Mouse (Mus musculus): ENCODE results near the gene Dock3. TPM values are rescaled to one million over a fixed set of nuclear protein-coding genes. Genes with fewer than 3 reads are reported as not detected.

The Dock3 gene
- 100 to 1,000 TPM; 209 to 235 TPM for total RNA-seq (2021)

DNA sequence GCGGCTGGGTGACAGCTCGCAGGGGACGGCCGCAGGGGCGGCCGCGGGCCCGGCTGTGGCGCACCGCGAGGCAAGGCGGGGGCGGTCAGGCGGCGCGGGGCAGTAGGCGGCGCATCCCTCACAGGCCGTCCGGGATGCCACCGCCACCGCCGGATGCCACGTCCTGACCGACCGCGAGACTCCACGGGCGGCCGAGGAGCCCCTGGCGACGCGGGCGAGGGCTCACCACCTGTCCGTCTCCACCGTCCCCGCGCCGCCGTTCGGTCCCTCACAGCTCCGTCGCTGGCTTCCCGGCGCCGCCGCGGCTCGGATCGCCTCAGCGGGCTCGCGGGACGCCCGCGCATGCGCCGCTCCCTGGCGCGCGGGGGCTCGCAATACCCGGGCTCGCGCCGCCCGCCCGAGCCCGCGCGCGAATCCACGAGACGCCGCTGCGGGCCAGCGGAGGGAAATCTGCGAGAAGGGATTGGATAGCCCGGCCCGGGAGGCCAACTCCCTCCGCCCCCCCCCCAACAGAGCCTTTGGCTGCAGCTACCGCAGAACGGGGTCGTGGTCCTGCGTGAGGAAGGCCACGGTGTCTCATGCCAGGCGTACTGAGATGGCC, at the start of gene Dock3:
Gene Dock3, minus strand, starts transcription at position 371 of the 601 bp plus-strand sequence.
- intact Hi-C loops (cut with DNase I), result no loop called here
- peak; percentile 81 to 91 for DNase-seq (ENCODE audit: low spot score in 2 of 2)

DNA sequence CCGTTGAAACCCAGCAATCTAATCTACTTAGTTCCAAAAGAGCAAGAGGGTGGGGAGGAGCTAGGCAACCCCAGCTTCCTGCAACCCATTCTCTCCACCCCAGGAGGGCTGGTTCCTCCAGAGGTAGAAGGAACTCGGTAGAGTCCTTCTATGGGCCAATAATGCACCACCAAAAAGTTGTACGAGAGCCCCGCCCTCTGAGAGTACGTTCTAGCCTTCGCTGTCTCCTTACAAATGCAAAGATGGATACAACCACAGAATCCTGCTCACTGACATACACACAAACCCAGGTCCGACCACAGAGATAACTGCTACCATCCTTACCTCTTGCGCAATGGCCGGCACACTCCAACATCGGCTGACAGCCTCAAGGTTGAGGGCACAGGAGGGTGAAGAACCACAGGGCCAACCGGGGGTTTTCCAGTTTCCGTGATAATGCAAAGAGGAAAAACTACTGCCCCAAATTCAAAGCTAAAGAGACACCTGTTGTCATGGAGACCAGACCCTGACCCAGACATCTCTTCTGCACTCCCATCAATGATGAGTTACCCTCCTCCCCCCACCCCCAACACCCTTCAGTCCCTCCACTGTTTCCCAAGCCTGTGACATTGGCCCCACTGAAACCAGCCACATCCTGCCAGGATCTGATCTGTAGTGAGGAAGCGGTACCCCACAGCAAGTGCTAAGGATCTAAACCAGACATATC, 48.8 kb upstream of the Dock3 start:
- DNase-seq (ENCODE audit: low spot score in 2 of 2), result no peak
- intact Hi-C loops (cut with DNase I), result loop anchor here (10.0 kb wide), 1 partner anchor 596 kb away; the partner anchor contains the start of gene Tex264

DNA sequence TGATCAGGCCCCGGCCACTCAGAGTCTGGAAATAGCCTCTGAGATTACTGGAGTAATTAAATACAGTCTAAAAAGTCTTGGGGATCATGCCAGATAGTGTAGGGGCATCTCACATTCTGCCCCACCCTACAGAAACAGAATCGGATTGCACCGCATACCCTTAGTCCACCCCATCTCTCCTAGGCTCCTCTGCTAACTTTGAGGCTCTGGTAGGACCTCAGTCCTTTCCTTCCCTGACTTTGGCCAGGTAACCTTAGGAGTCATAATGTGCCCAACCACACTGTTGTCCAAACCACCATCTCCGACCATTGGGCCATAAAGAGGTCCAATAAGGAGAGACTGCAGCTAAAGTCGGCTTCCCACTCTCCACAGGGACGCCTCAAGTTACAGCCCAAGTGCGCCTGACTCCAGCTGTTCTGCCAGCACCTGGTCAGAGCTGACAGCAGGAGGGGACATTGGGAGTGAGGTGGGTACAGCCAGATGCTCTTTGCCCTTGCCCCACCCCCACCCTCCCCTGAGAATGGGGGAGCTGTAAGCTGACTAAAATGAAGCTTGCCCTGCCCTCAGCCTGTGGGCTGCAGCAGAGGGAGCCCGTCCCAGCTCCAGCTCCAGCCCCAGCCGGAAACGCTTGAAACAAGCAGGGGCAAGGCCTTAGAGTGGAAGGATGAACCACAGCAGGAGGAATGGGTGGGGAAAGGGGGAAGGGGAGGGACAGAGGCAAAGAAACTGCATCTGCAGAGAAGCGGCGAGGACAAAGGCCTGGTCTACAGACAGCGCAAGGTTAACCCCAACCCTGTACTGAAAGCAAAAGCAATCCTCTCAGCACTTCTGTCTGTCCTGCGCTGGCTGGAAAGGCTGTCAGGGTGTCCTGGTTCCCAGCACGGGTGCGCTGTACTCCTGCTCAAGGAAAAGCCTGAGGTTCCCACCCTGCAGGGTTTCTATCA, 47.9 kb upstream of the Dock3 start:
- intact Hi-C loops (cut with DNase I), result loop anchor here (10.0 kb wide), 1 partner anchor 595 kb away; the partner anchor contains the start of gene Tex264
- no peak for DNase-seq (ENCODE audit: low spot score in 2 of 2)

DNA sequence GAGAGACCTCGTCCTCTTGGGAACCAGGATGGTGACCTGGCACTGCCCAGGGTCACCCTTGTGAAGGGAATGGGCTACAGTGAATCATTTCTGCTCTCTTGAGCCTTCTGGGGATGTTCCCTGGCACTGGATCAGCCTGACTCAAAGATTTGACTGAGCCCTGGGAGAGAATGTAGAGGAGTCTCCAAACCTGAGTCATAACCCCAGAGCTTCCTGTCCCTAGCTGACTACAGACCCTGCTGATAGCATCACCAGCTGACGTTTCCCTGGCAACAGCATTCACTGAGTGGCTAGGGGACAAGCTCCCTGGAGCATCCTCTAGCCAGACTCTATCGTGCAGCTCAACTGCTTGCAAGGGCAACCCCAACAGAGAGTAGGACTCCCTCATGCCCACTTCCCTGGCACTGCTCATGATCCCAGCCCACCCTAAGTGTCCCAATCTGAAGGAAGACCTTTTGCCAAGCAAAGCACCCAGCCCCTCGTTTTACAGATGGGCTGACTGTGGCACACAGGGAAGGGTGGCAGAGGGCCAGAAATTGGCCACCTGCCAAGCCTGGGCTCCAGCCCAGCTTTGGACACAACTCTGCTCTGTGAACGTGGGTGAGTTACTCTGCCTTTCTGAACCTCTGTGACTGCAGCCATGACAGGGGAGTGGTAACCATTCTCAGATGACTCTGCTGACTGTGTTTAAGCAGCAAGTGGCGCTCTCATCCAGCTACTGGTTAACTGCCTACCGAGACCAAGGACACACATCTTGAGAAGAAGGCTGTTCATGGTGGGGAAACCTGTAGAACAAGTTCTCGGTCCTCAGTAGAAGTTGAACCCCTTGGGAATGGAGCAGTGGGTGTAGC, 47.0 kb upstream of the Dock3 start:
- no peak for DNase-seq (ENCODE audit: low spot score in 2 of 2)
- intact Hi-C loops (cut with DNase I), result no loop called here

DNA sequence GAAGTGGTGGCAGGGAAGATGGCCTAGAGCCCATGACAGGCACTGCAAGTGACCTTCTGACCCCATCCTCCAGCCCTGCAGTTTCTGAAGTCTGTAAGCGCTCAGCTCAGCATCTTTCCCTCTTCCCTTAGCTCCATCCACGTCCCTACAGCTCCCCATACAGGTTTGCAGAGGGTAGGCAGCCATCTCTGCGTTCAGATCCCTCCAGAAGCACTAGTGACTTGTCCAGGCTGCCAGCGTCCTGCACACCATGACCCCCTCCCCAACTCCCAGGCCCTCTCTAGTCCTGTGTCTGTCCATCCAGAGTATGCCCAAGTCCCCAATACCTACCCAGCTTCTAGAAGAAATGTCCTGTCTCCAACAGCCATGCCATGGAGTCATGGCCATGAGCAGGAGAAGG, 46.4 kb upstream of the Dock3 start:
- DNase-seq (ENCODE audit: low spot score in 2 of 2), result peak in 1 of 2 experiments; percentile 33
- intact Hi-C loops (cut with DNase I), result no loop called here

DNA sequence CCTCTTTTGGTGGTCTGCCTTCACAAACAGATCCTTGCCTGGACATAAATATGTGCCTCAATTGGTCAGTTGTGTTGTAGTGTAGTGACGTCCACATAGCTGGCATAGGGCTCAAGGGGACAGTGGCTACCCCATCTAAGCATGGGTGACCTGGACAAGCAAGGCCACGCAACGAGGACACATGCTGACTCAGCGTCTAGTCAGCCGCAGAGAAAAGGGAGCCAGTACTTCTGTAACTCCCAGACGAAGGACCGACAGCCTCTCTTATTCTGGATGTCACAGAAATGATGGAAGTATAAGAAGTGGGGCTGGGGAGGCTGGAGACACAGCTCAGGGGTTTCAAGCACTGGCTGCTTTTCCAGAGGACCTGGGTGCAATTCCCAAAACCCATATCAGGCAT, 45.9 kb upstream of the Dock3 start:
- intact Hi-C loops (cut with DNase I), result no loop called here
- DNase-seq (ENCODE audit: low spot score in 2 of 2), result no peak

DNA sequence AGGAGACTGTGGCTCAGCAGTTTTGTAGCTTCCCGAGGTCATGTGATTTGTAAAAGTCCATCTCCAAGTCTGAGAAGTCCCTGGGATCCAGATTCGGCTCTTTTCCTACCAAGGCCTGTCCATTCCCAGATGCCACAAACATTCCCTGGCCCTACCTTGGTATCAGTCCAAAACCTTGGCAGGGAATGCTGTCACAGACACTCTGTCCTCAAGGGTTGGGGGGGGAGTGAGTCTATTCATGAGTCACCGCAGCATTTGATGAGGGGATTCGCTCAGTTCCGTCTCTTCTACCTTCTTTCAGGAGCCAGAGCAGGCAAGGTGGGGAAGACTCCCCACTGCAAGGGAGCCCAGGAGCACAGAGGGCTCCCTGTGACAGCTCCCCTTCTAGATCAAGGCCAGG, 44.0 kb upstream of the Dock3 start:
- intact Hi-C loops (cut with DNase I), result no loop called here

DNA sequence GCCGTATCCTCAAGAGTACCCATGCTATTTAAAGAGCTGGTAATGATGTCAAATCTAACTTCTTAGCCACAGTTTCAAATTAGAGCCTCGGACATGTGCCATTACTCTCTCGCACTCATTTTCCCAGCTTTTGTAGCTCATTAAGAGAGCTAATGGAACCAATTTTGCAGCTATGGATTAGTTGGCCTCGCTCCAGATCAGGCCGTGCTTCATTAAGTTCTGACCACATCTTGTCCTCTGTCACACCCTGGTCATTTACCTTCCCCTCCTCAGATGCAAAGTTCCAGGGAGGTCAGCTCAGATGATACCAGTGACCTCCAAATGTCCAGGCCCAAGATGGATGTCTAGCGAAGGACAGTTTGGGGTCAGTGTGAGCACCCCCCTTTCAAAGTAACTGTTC, 43.0 kb upstream of the Dock3 start:
- DNase-seq (ENCODE audit: low spot score in 2 of 2), result no peak
- intact Hi-C loops (cut with DNase I), result no loop called here

More for the DNA sequence above, 44.0 kb upstream of the Dock3 start:
- DNase-seq (ENCODE audit: low spot score in 2 of 2), result no peak

DNA sequence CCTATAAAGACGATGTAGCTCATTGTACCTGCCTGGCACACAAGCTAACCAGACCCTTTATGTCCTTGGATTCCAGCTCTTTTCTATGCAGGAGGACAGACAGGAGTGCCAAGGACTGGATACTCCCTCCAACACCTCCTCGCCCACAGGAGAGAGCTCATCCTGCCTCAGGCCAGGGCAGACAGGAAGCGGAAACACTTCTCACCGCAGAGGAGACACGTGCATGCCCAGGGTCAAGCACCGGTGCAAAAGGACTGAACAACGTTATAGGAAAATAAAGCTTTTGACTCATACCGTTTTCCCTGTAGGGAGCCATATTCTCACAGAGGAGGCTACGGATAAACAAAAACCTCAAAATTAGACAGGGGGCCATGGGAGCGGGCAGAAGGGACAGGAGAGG, 41.5 kb upstream of the Dock3 start:
- intact Hi-C loops (cut with DNase I), result no loop called here
- no peak for DNase-seq (ENCODE audit: low spot score in 2 of 2)

DNA sequence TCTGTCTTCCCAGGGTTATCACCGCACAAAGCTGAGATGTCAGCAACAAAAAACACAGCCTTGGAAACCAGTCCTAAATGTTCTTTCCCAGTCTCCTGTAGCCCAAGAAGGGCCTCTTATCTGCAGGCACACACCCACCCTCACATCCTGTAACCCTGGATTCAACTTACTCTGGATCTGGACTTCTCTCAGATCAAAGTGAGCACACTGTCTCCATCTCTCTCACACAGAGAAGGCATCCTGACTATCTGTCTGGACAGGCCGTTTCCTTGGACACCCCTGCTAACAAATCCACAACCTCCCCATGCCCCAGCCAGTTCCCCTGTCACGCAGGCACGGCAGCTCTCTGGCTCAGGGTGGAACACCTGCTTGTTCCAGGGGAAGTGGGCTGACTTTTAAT, 40.6 kb upstream of the Dock3 start:
- DNase-seq (ENCODE audit: low spot score in 2 of 2), result no peak
- intact Hi-C loops (cut with DNase I), result no loop called here

DNA sequence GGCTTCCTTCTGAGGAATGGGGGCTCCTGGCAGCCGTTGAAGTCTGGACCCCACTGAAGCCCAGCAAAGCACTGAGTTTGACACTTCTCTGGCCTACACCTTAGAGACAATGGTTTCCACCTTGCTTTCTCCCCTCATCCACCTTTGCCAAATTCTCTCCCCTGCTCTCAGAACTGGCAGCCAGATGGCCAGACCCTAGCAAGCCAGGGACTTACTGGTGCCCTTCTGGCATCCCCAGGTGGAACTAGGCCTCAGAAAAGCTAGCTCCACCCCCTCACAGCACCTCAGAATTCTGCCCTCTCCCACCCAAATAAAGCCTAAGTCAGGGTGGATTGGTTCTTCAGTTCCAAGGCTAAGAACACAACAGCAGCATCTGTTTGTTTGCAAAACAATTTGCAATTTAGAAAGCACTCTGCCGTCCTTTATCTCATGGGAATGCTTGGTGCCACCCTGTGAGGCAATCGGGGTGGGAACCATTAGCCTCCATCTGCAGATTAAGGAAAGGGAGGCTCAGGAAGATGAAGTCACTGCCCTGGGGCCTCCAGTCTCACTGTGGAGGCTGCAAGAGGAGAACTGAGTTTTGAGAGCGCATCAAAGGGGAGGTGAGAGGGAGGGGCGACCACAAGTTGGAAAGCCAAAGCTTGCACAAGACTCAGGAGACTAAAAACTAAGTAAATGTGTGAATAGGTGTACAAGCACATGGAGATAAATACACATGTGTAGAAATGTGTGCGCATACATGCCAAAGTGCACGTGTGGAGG, 39.6 kb upstream of the Dock3 start:
- no peak for DNase-seq (ENCODE audit: low spot score in 2 of 2)
- intact Hi-C loops (cut with DNase I), result no loop called here

DNA sequence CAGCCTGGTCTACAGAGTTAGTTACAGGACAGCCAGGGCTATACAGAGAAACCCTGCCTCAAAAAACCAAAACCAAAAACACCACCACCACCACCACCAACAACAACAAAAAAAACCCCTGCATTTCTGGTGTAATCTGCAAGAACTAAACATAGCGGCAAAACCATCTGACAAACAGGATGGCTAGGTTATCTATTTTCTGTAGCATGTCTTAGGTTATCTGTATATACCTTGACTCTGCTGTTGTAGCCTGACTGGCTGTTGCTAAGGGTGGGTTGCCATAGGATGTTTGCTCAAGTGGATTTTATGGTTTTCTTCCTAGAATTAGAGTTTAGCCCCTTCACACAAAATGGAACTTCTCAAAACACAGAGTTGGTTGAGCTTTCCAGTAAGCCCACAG, 38.1 kb upstream of the Dock3 start:
- no peak for DNase-seq (ENCODE audit: low spot score in 2 of 2)
- intact Hi-C loops (cut with DNase I), result no loop called here

DNA sequence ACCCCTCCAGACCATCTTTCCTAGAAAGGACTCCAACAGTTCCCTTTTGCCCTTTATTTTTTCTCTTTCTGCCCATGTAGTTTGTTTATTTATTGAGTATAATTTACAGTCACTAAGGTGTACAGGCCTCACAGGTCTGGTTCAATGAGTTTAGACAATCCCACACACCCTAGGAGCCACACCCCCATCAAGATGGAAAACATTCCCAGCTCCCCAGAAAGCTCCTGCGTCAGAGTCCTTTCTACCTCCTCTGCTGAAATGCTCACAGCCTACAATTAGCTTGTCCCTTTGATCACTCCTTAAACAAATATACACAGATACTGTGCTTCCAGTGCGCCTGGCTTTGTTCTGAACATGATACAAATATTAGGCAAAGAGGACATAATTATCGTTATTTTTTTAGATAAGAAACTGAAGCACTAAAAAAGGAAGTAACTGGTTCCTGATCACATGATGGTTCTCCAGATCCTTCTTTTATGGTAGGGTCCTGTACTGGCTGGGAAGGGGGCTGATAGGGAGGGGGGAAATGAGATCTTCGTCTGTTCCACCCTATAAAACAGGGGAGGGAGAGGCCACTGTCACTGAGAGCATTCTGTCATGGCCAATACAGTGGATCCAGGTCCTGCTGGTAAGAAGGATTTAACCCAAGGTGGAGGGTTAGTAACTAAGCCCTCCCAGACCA, 36.2 kb upstream of the Dock3 start:
- intact Hi-C loops (cut with DNase I), result no loop called here
- no peak for DNase-seq (ENCODE audit: low spot score in 2 of 2)

DNA sequence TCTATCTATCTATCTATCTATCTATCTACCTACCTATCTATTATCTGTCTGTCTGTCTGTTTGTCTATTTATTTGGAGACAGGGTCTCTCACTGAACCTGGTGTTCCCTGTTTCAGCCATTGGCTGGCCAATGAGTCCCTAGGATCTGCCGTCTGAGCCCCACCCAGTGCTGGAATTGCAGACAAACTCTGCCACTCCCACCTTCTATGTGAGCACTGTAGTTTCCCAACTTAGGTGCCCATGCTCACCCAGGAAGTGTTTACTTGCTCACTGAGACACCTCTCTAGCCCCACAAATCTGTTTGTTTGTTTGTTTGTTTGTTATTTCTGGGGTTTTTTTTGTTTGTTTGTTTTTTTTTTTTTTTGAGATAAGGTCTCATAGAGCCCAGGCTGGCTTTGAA, 35.3 kb upstream of the Dock3 start:
- DNase-seq (ENCODE audit: low spot score in 2 of 2), result no peak
- intact Hi-C loops (cut with DNase I), result no loop called here

DNA sequence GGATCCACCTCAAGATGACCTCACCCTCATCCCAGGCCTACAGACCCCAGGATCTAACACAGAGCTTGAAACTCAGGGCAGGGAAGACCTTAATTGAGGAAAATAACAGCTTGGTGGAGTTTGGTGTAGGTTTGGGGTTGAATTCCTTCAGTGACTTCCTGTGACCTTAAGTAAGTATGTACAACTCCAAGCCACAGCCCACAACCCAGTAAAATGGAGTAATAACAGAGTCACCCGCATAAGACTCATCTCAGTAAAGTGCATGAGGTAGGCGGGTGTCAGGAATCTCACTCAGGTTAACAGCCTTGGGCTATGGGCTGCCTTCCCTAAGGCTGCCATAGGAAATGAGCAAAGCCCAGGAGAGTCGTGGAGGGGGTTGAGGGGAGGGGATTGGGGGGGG, 33.0 kb upstream of the Dock3 start:
- no peak for DNase-seq (ENCODE audit: low spot score in 2 of 2)
- intact Hi-C loops (cut with DNase I), result no loop called here

DNA sequence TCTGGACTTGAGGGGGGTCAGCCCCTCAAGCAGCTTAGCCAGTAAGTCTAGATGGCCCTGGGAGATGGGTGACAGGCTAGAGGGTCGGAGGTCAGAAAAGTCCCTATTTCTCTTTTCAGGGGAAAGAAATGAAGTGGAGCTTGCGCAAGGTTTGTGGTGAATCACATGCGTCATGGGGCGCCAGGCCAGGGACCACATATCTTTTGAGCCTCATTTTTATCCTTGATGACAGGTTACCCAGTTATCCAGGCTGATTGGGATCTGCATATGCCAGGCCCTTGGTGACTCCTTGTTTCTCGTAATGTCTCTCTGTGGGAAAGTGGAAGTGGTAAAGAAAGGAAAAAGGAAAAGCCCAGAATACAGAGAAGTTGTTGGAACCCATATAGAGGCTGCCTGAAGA, 32.2 kb upstream of the Dock3 start:
- no peak for DNase-seq (ENCODE audit: low spot score in 2 of 2)
- intact Hi-C loops (cut with DNase I), result no loop called here

DNA sequence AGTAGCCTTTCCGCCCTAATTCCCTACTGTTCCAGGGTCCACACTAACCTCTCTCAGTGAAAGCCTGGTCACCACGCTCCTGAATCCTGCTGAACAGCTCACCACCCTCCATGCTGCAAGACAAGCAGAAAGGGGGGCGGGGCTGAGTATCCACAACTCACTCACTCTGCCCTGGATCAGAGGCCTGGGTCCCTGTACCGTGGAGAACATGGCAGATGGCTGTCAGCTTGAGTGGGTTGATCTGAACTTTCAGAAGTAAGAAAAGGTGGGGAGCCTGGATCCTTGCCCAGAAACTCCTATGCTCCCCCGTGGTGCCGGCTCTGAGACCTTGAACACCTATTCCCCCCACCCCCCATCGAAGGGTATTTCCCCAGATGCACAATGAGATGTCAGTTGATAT, 30.7 kb upstream of the Dock3 start:
- intact Hi-C loops (cut with DNase I), result no loop called here
- no peak for DNase-seq (ENCODE audit: low spot score in 2 of 2)

DNA sequence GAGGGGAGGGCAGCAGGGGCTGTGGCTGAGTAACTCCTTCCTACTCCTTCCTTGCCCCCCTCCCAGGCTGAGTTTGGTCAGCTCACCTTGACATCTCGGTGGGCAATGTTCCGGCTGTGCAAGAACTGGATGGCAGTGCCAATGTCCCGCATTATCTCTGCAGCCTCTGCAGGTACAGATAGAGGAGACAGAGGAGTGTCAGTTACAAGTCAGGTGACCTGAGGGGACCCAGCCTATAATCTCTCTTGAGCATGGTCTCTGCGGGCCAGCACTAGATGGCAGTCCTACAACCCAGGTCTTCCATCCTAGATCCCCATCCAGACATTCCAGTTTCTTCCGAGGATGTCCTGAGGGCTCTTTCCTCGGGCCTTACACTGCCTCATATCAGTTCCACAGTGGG, 30.1 kb upstream of the Dock3 start:
- no peak for DNase-seq (ENCODE audit: low spot score in 2 of 2)
- intact Hi-C loops (cut with DNase I), result no loop called here
